Mouse (Mus musculus): ENCODE data around the gene Stac2.
A peak's percentile ranks its signal among the peaks of the same experiment; 100 is the strongest.

Stac2 gene

GRCm38 (mm10) chr11:98052989-98053834 is at the start of gene Stac2:
Gene Stac2, minus strand, starts transcription at chr11:98053462.
- DNase-seq (ENCODE audit: low read depth, low spot score), result peak; percentile 93

GRCm38 (mm10) chr11:98101332-98101731 is 48.1 kb upstream of the Stac2 start:
- no peak for DNase-seq (ENCODE audit: low read depth, low spot score)

GRCm38 (mm10) chr11:98090583-98090982 is 37.3 kb upstream of the Stac2 start:
- no peak for DNase-seq (ENCODE audit: low read depth, low spot score)

- peak; percentile 50 for DNase-seq (ENCODE audit: low read depth, low spot score)
These were observed 35.0 kb upstream of the Stac2 start for GRCm38 (mm10) chr11:98088224-98088623.

GRCm38 (mm10) chr11:98086574-98086973 is 33.3 kb upstream of the Stac2 start:
- peak; percentile 66 for DNase-seq (ENCODE audit: low read depth, low spot score)

- DNase-seq (ENCODE audit: low read depth, low spot score), result no peak
These were observed 32.9 kb upstream of the Stac2 start for GRCm38 (mm10) chr11:98086141-98086540.

- no peak for DNase-seq (ENCODE audit: low read depth, low spot score)
These were observed 29.5 kb upstream of the Stac2 start for GRCm38 (mm10) chr11:98082745-98083144.

- DNase-seq (ENCODE audit: low read depth, low spot score), result no peak
These were observed 27.2 kb upstream of the Stac2 start for GRCm38 (mm10) chr11:98080450-98080849.

GRCm38 (mm10) chr11:98077086-98077485 is 23.8 kb upstream of the Stac2 start:
- no peak for DNase-seq (ENCODE audit: low read depth, low spot score)

- peak; percentile 91 for DNase-seq (ENCODE audit: low read depth, low spot score)
These were observed 22.0 kb upstream of the Stac2 start for GRCm38 (mm10) chr11:98075195-98075808.

GRCm38 (mm10) chr11:98073442-98073841 is 20.2 kb upstream of the Stac2 start:
- no peak for DNase-seq (ENCODE audit: low read depth, low spot score)

GRCm38 (mm10) chr11:98067255-98067654 is 14.0 kb upstream of the Stac2 start:
- DNase-seq (ENCODE audit: low read depth, low spot score), result peak; percentile 91

GRCm38 (mm10) chr11:98066201-98066600 is 12.9 kb upstream of the Stac2 start:
- no peak for DNase-seq (ENCODE audit: low read depth, low spot score)

- DNase-seq (ENCODE audit: low read depth, low spot score), result no peak
These were observed 8.8 kb upstream of the Stac2 start for GRCm38 (mm10) chr11:98061904-98062562.

- no peak for DNase-seq (ENCODE audit: low read depth, low spot score)
These were observed 8.2 kb upstream of the Stac2 start for GRCm38 (mm10) chr11:98061441-98061840.

GRCm38 (mm10) chr11:98060104-98060692 is 6.9 kb upstream of the Stac2 start:
- DNase-seq (ENCODE audit: low read depth, low spot score), result no peak

GRCm38 (mm10) chr11:98059662-98060061 is 6.4 kb upstream of the Stac2 start:
- no peak for DNase-seq (ENCODE audit: low read depth, low spot score)

- DNase-seq (ENCODE audit: low read depth, low spot score), result peak; percentile 98
These were observed 4.7 kb upstream of the Stac2 start for GRCm38 (mm10) chr11:98057998-98058397.

GRCm38 (mm10) chr11:98057466-98057865 is 4.2 kb upstream of the Stac2 start:
- DNase-seq (ENCODE audit: low read depth, low spot score), result peak; percentile 93

GRCm38 (mm10) chr11:98052129-98052988 is 903 bp downstream of the Stac2 start:
- peak; percentile 55 for DNase-seq (ENCODE audit: low read depth, low spot score)

- peak; percentile 63 for DNase-seq (ENCODE audit: low read depth, low spot score)
These were observed 1.6 kb downstream of the Stac2 start for GRCm38 (mm10) chr11:98051611-98052128.
